Mouse (Mus musculus) embryonic facial prominence, embryonic 11.5 days (tissue): ENCODE data around the gene Wfikkn1. TPM values are rescaled to one million over a fixed set of nuclear protein-coding genes. Genes with fewer than 3 reads are reported as not detected.

Experiments
- ATAC-seq: fragments of 200-750 bp; cut with Nextera tagmentation; replicated peaks from 2 replicates; pipeline ENCODE4 v1.8.0; 2017; ENCODE audit warnings: low read depth; ENCODE audit not compliant: insufficient number of reproducible peaks, low FRiP score, low TSS enrichment
- DNase-seq: peaks from one replicate; pipeline ENCODE4 v3.0.0-alpha.2; 2015; ENCODE audit warnings: low spot score
- H3K27ac ChIP-seq: fragments of 300-500 bp; sonication (generic); replicated peaks from 2 replicates; pipeline ENCODE4 v1.5.1; 2014; ENCODE audit warnings: mild to moderate bottlenecking, low read depth, low read length, control low read depth
- H3K27me3 ChIP-seq: fragments of 300-500 bp; sonication (generic); 2 replicates; pipeline ENCODE4 v1.6.1; 2014; ENCODE audit warnings: mild to moderate bottlenecking, low read length, moderate library complexity, mixed read lengths; ENCODE audit not compliant: control insufficient read depth, insufficient read depth
- H3K36me3 ChIP-seq: fragments of 300-500 bp; sonication (generic); replicated peaks from 2 replicates; pipeline ENCODE4 v1.6.1; 2014; ENCODE audit warnings: low read depth, mild to moderate bottlenecking, low read length, moderate library complexity, mixed read lengths; ENCODE audit not compliant: control insufficient read depth, insufficient read depth
- H3K4me1 ChIP-seq: fragments of 300-500 bp; sonication (generic); 2 replicates; pipeline ENCODE4 v1.6.1; 2014; ENCODE audit warnings: low read length, mixed read lengths; ENCODE audit not compliant: control insufficient read depth, insufficient read depth
- H3K4me2 ChIP-seq: fragments of 300-500 bp; sonication (generic); 2 replicates; pipeline ENCODE4 v1.6.1; 2014; ENCODE audit warnings: low read depth, mild to moderate bottlenecking, control low read depth, low read length, moderate library complexity
- H3K4me3 ChIP-seq: fragments of 300-500 bp; sonication (generic); 2 replicates; pipeline ENCODE4 v1.5.1; 2014; ENCODE audit warnings: low read depth, low read length, control low read depth
- H3K9ac ChIP-seq: fragments of 300-500 bp; sonication (generic); replicated peaks from 2 replicates; pipeline ENCODE4 v1.6.1; 2014; ENCODE audit warnings: mild to moderate bottlenecking, control low read depth, low read length
- H3K9me3 ChIP-seq: fragments of 300-500 bp; sonication (generic); replicated peaks from 2 replicates; pipeline ENCODE4 v1.6.1; 2016; ENCODE audit warnings: mild to moderate bottlenecking, low read length, inconsistent platforms, mixed read lengths; ENCODE audit not compliant: control insufficient read depth
- WGBS: fragments of 180-500 bp; shearing (Covaris S2); extraction: QIAGEN DNeasy Blood & Tissue Kit; methylation state at CpG from one replicate; pipeline ENCODE4 v1.1.7; 2014; 5-methylcytosine and 5-hydroxymethylcytosine counted together
- polyA plus RNA-seq: library from polyadenylated mRNA; unstranded; fragments of >200 nt; fragmentation: Nextera tagmentation; extraction: Ambion mirVana; gene quantifications from 2 replicates; pipeline ENCODE4 v1.2.1, GENCODE M21; 2014

The Wfikkn1 gene
- polyA plus RNA-seq, 1 experiment from 2014 or later = 0.87 TPM

- Histone ChIP-seq H3K4me3 (peak overlapping the region; percentile 17), H3K27ac (no peak overlapping the region), H3K4me2 (peak overlapping the region; percentile 57), H3K4me1 (peaks cover 21% of the 10 kb centered on the region), H3K27me3 (no peaks in the 10 kb centered on the region), H3K9me3 (no peaks in the 10 kb centered on the region), H3K9ac (peak overlapping the region; percentile 35), H3K36me3 (peaks cover 16% of the 10 kb centered on the region)
- no peak for DNase-seq
- ATAC-seq = no peak
- 26% methylated on average over 22 of the region's 23 CpGs for WGBS
Measured at GRCm38 (mm10) chr17:25836397-25837075, 44.1 kb downstream of the Wfikkn1 start.

- H3K9ac ChIP-seq = no peak overlapping the region; the same call in 1 of the 2 replicates
- no peak for ATAC-seq
- 91% methylated on average over 16 of the region's 16 CpGs for WGBS
Measured at GRCm38 (mm10) chr17:25835816-25836215, 44.8 kb downstream of the Wfikkn1 start.

GRCm38 (mm10) chr17:25835301-25835700, 45.4 kb downstream of the Wfikkn1 start:
- 94% methylated on average over 7 of the region's 7 CpGs for WGBS
- no peaks in the 10 kb centered on the region for H3K9me3 ChIP-seq
- peaks cover 25% of the 10 kb centered on the region for H3K4me1 ChIP-seq
- DNase-seq = no peak
- ATAC-seq = no peak
- peaks cover 8% of the 10 kb centered on the region for H3K36me3 ChIP-seq
- H3K9ac ChIP-seq = peak overlapping the region; percentile 9; the same call in 1 of the 2 replicates
- H3K4me2 ChIP-seq = no peak overlapping the region
- no peaks in the 10 kb centered on the region for H3K27me3 ChIP-seq
- no peak overlapping the region for H3K27ac ChIP-seq
- no peak overlapping the region for H3K4me3 ChIP-seq

More at GRCm38 (mm10) chr17:25835816-25836215, 44.8 kb downstream of the Wfikkn1 start:
- peaks cover 25% of the 10 kb centered on the region for H3K4me1 ChIP-seq
- peaks cover 11% of the 10 kb centered on the region for H3K36me3 ChIP-seq
- no peaks in the 10 kb centered on the region for H3K27me3 ChIP-seq
- H3K27ac ChIP-seq = no peak overlapping the region
- DNase-seq = no peak
- no peak overlapping the region for H3K4me2 ChIP-seq
- no peaks in the 10 kb centered on the region for H3K9me3 ChIP-seq
- no peak overlapping the region for H3K4me3 ChIP-seq

GRCm38 (mm10) chr17:25834595-25835222, 45.9 kb downstream of the Wfikkn1 start:
- no peak for ATAC-seq
- H3K9ac ChIP-seq = peak overlapping the region; percentile 87
- no peaks in the 10 kb centered on the region for H3K9me3 ChIP-seq
- no peak for DNase-seq
- H3K36me3 ChIP-seq = peaks cover 6% of the 10 kb centered on the region
- no peaks in the 10 kb centered on the region for H3K27me3 ChIP-seq
- H3K4me1 ChIP-seq = peaks cover 28% of the 10 kb centered on the region
- WGBS = 87% methylated on average over 11 of the region's 12 CpGs
- H3K4me3 ChIP-seq = peak overlapping the region; percentile 89
- H3K4me2 ChIP-seq = peak overlapping the region; percentile 75
- no peak overlapping the region for H3K27ac ChIP-seq

GRCm38 (mm10) chr17:25833961-25834594, 46.6 kb downstream of the Wfikkn1 start:
- Histone ChIP-seq H3K9ac (peak overlapping the region; percentile 87), H3K27me3 (no peaks in the 10 kb centered on the region), H3K27ac (peak overlapping the region; percentile 89; the same call in 1 of the 2 replicates), H3K4me1 (peaks cover 28% of the 10 kb centered on the region), H3K4me2 (peak overlapping the region; percentile 75), H3K4me3 (peak overlapping the region; percentile 89), H3K9me3 (no peaks in the 10 kb centered on the region), H3K36me3 (peaks cover 4% of the 10 kb centered on the region)
- WGBS = 50% methylated on average over 6 of the region's 6 CpGs
- ATAC-seq (no peak), DNase-seq (no peak)

GRCm38 (mm10) chr17:25833291-25833663, 47.4 kb downstream of the Wfikkn1 start, which contains the start of gene Stub1:
Stub1 (minus strand) TSS chr17:25833404.
- Histone ChIP-seq H3K27ac (peak within 1 kb of the TSS; percentile 89), H3K4me1 (peaks cover 30% of the 10 kb centered on the region), H3K4me3 (peak within 1 kb of the TSS; percentile 89), H3K9ac (peak within 1 kb of the TSS; percentile 87), H3K36me3 (peaks cover 2% of the 10 kb centered on the region), H3K27me3 (no peaks in the 10 kb centered on the region), H3K9me3 (no peaks in the 10 kb centered on the region), H3K4me2 (peak within 1 kb of the TSS; percentile 75)
- DNase-seq = peak; percentile 87
- WGBS = under 1% methylated on average over 24 of the region's 24 CpGs
- ATAC-seq = no peak; the same call in 1 of the 2 replicates

GRCm38 (mm10) chr17:25832436-25833290, 48.0 kb downstream of the Wfikkn1 start:
- Histone ChIP-seq H3K27me3 (no peaks in the 10 kb centered on the region), H3K4me2 (peak overlapping the region; percentile 75), H3K36me3 (peaks cover 2% of the 10 kb centered on the region), H3K4me3 (peak overlapping the region; percentile 89), H3K27ac (peak overlapping the region; percentile 89), H3K9ac (peak overlapping the region; percentile 87), H3K4me1 (peaks cover 31% of the 10 kb centered on the region), H3K9me3 (no peaks in the 10 kb centered on the region)
- ATAC-seq = peak; percentile 83
- DNase-seq = peak; percentile 99
- under 1% methylated on average over 73 of the region's 77 CpGs for WGBS
